Mouse (Mus musculus) gastrocnemius, postnatal 36 days (tissue): Measurements from ENCODE around the gene Cma1. TPM values are rescaled to one million over a fixed set of nuclear protein-coding genes. Genes with fewer than 3 reads are reported as not detected.

Experiments
- DNase-seq, 2 experiments: peaks; one replicate each; pipeline ENCODE4 v3.0.0; 2022
- intact Hi-C: fragments of 180-260 bp; cut with DNase I; formaldehyde crosslinking; loops from one replicate; pipeline ENCODE4 v1.15.1; 2025
- total RNA-seq, 2 experiments: library from RNA; stranded (reverse); gene quantifications; 2 replicates each; pipeline ENCODE4 v1.2.3; 2021

The Cma1 gene
- total RNA-seq, 2 experiments from 2014 or later: 2.3 to 2.7 TPM

DNA sequence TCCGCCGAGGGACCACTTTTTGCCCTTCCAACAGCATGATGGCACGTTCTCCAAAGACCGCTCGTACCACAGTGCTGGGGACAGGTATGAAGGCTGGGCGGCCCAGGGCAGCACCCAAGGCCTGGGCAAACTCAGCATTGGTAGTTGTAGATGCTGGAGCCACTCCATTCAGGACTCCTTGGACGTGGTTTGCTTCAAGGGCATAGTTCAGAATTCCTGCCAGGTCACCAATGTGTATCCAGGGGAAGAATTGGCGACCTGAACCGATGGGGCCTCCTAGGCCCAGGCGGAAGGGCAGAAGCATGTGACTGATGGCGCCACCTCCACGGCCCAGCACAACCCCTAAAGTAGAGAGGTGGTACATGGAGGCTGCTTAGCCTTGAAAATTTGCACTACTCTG, 46.8 kb downstream of the Cma1 start:
- DNase-seq: no peak

More for the DNA sequence above, 46.8 kb downstream of the Cma1 start:
- intact Hi-C loops: no loop called here

Other genes starting within 250 kb of the Cma1 start
- not detected for gene Tgm1, start 230.7 kb downstream of the Cma1 start, total RNA-seq
- gene Rabggta, start 222.4 kb downstream of the Cma1 start, total RNA-seq: 1 to 10 TPM; 8.9 to 9.4 TPM
- 10 to 100 TPM; 27.3 to 35.9 TPM for gene Dhrs1, start 199.0 kb downstream of the Cma1 start, total RNA-seq
- gene Nop9, start 199.0 kb downstream of the Cma1 start, total RNA-seq: 10 to 100 TPM; 10.5 to 11.8 TPM
- gene Cideb, start 186.2 kb downstream of the Cma1 start, total RNA-seq: not detected
- not detected for gene Ltb4r2, start 183.2 kb downstream of the Cma1 start, total RNA-seq
- not detected for gene Ltb4r1, start 178.7 kb downstream of the Cma1 start, total RNA-seq
- gene Adcy4, start 160.6 kb downstream of the Cma1 start, total RNA-seq: 1 to 10 TPM; 5.3 to 6.5 TPM
- gene Ripk3, start 155.8 kb downstream of the Cma1 start, total RNA-seq: under 1 TPM; 0.59 to 0.67 TPM
- gene Nfatc4, start 121.5 kb downstream of the Cma1 start, total RNA-seq: 1 to 10 TPM; 3.3 TPM
- 1 to 10 TPM; 2.1 to 2.7 TPM for gene Nynrin, start 90.7 kb downstream of the Cma1 start, total RNA-seq
- not detected for gene Cbln3, start 60.3 kb downstream of the Cma1 start, total RNA-seq
- 1 to 10 TPM; 6.0 to 7.5 TPM for gene Khnyn, start 59.7 kb downstream of the Cma1 start, total RNA-seq
- 100 to 1,000 TPM; 111 to 122 TPM for gene Sdr39u1, start 44.4 kb downstream of the Cma1 start, total RNA-seq
- gene Cma2, start 6.3 kb upstream of the Cma1 start, total RNA-seq: not detected
- not detected for gene Mcpt1, start 73.3 kb upstream of the Cma1 start, total RNA-seq
- gene Mcpt9, start 85.8 kb upstream of the Cma1 start, total RNA-seq: not detected
- not detected for gene Mcpt2, start 97.4 kb upstream of the Cma1 start, total RNA-seq
- 1 to 10 TPM; 2.5 to 3.3 TPM for gene Mcpt4, start 117.6 kb upstream of the Cma1 start, total RNA-seq
- gene Mcpt8, start 140.6 kb upstream of the Cma1 start, total RNA-seq: not detected
- gene Ctsg, start 157.9 kb upstream of the Cma1 start, total RNA-seq: not detected
- gene Gzme, start 175.9 kb upstream of the Cma1 start, total RNA-seq: not detected
- gene Gzmd, start 187.9 kb upstream of the Cma1 start, total RNA-seq: not detected
- gene Gzmg, start 214.9 kb upstream of the Cma1 start, total RNA-seq: not detected
- not detected for gene Gzmn, start 229.9 kb upstream of the Cma1 start, total RNA-seq